ENCODE assay signal across 9 mouse cellular contexts in genomic region chr15:27751612-27752405, GRCm38 (mm10).
DNase-seq lines count a peak whose midpoint lies in the region; ATAC-seq and TF ChIP-seq lines count a peak whose summit lies in the region.
"Had no signal": no experiment of that assay in that cellular context is flagged by ENCODE, and none has a peak within 500 bp of the region (broad histone marks: within the 10 kb centered on the region; RNA-seq: fewer than 3 reads in every experiment).

No protein-coding gene starts in this region.

- H3K4me1 ChIP-seq in ES-E14 (ENCODE audit: control insufficient read depth in 2 of 2, insufficient read depth in 2 of 2, low read length in 2 of 2, poor library complexity in 1 of 2): peaks cover 0 to 3% of the 10 kb centered on the region in 2 experiments; a peak in 1 of 4 replicates
- H3K4me1 ChIP-seq in heart, postnatal 0 days (ENCODE audit: control insufficient read depth, insufficient read depth): no peaks in the 10 kb centered on the region
- H3K4me1 ChIP-seq: heart, embryonic 13.5 days had no signal

- no peak overlapping the region for H3K27ac ChIP-seq in ES-E14 (ENCODE audit: insufficient read depth, low read depth, low read length, poor library complexity, severe bottlenecking)
- no peak overlapping the region for H3K27ac ChIP-seq in heart, postnatal 0 days (ENCODE audit: low read depth)
- H3K27ac ChIP-seq: heart, embryonic 13.5 days had no signal

- peak; percentile 22 for DNase-seq in ES-E14 (ENCODE audit: low read depth, low spot score)
- peak; percentile 54 for DNase-seq in adrenal gland, adult 2 months
- peak; percentile 28 for DNase-seq in embryo, embryonic 9.5 days (ENCODE audit: extremely low spot score)
- peak; percentile 73 for DNase-seq in heart, postnatal 0 days (ENCODE audit: low spot score)
- peak; percentile 80 for DNase-seq in kidney, postnatal 10 days
- DNase-seq in right cerebral cortex, postnatal 10 days (ENCODE audit: low spot score in 2 of 2): peak; percentile 62 to 66

- no peaks in the 10 kb centered on the region for H3K9me3 ChIP-seq in ES-E14 (ENCODE audit: control insufficient read depth, insufficient read depth, low read depth, low read length)
- no peaks in the 10 kb centered on the region for H3K9me3 ChIP-seq in heart, postnatal 0 days (replicated peaks; ENCODE audit: control insufficient read depth, low read length)
- H3K9me3 ChIP-seq: heart, embryonic 13.5 days had no signal

- in situ Hi-C loops in ES-E14 (cut with MboI; ENCODE audit: low sequenced_read_pairs in 2 of 2, unreplicated experiment in 2 of 2): no loop called here

- ATAC-seq in heart, postnatal 0 days (ENCODE audit: insufficient read depth, low read depth): peak; percentile 78
- peak; percentile 66; the same call in 1 of the 2 replicates for ATAC-seq in megakaryocyte-erythroid progenitor cell, adult 5-6 weeks (replicated peaks; ENCODE audit: low FRiP score, low TSS enrichment, poor library complexity, severe bottlenecking)
- ATAC-seq in monocyte, adult 5-6 weeks (replicated peaks; ENCODE audit: insufficient number of reproducible peaks, low FRiP score, low TSS enrichment, poor library complexity, severe bottlenecking): no peak

- H3K9ac ChIP-seq in ES-E14 (ENCODE audit: insufficient read depth, low read depth, low read length, poor library complexity, severe bottlenecking): no peak overlapping the region
- no peak overlapping the region for H3K9ac ChIP-seq in heart, postnatal 0 days (replicated peaks; ENCODE audit: low read depth, low read length)
- H3K9ac ChIP-seq: heart, embryonic 13.5 days had no signal

- no peak for TF ChIP-seq EP300 in heart, postnatal 0 days (IDR thresholded peaks at IDR 0.05; ENCODE audit: low read depth)

- H3K4me2 ChIP-seq in heart, postnatal 0 days (ENCODE audit: low read depth, low read length): no peak overlapping the region
- H3K4me2 ChIP-seq: heart, embryonic 13.5 days had no signal

- peaks cover 2% of the 10 kb centered on the region; the same call in 1 of the 2 replicates for H3K36me3 ChIP-seq in ES-E14 (ENCODE audit: control insufficient read depth, insufficient read depth, low read length, poor library complexity, severe bottlenecking)
- H3K36me3 ChIP-seq in heart, postnatal 0 days (replicated peaks; ENCODE audit: control insufficient read depth, insufficient read depth, low read length): peaks cover 94% of the 10 kb centered on the region

- TF ChIP-seq CTCF in heart, postnatal 0 days (IDR thresholded peaks at IDR 0.05; ENCODE audit: low read depth): peak; percentile 84

- H3K4me3 ChIP-seq in ES-E14 (ENCODE audit: insufficient read depth in 1 of 2, low read depth in 1 of 2, low read length in 2 of 2, poor library complexity in 1 of 2, severe bottlenecking in 1 of 2): no peak overlapping the region
- no peak overlapping the region for H3K4me3 ChIP-seq in heart, postnatal 0 days (ENCODE audit: low read depth, low read length)
- H3K4me3 ChIP-seq: heart, embryonic 13.5 days had no signal

- 74% methylated on average over 12 of the region's 12 CpGs for whole genome bisulfite sequencing in heart, postnatal 0 days

- H3K27me3 ChIP-seq in heart, postnatal 0 days (ENCODE audit: control insufficient read depth, insufficient read depth, low read length): no peaks in the 10 kb centered on the region
- H3K27me3 ChIP-seq: heart, embryonic 13.5 days had no signal

TF ChIP-seq in ES-E14, 5 proteins besides CTCF, POLR2A, EP300 and RAD21:
- TF ChIP-seq HCFC1 (IDR thresholded peaks at IDR 0.05; ENCODE audit: borderline replicate concordance, insufficient read depth, low read length): no peak
- no peak for TF ChIP-seq MAFK (IDR thresholded peaks at IDR 0.05; ENCODE audit: insufficient read depth, low read depth, low read length)
- no peak for TF ChIP-seq ZNF384 (IDR thresholded peaks at IDR 0.05; ENCODE audit: low read depth, low read length)
- TF ChIP-seq ZC3H11A (IDR thresholded peaks at IDR 0.05; ENCODE audit: borderline replicate concordance, low read depth, low read length): 0 out of 2 replicates have a peak, but pooled peaks have one; percentile 18
- TF ChIP-seq CHD2 (IDR thresholded peaks at IDR 0.05; ENCODE audit: low read depth, low read length): no peak

Comparison
In these comparisons a context has a peak if more than half of its experiments do, and no peak if none do; other contexts are left out.
1. DNase-seq: peak in every context shown above with its lines; median percentile 80 in kidney, postnatal 10 days; 73 in heart, postnatal 0 days; 64 in right cerebral cortex, postnatal 10 days; 54 in adrenal gland, adult 2 months; 28 in embryo, embryonic 9.5 days; 22 in ES-E14.